Mouse (Mus musculus): ENCODE measurements around the gene Col4a3bp.
A peak's percentile ranks its signal among the peaks of the same experiment; 100 is the strongest.

Gene Col4a3bp

GRCm38 (mm10) chr13:96542901-96543891 lies 778 bp downstream of the Col4a3bp start:
- DNase-seq, result no peak

GRCm38 (mm10) chr13:96544506-96544905 lies 2.1 kb downstream of the Col4a3bp start:
- no peak for DNase-seq

- no peak for DNase-seq
Measured at GRCm38 (mm10) chr13:96547250-96547649, 4.8 kb downstream of the Col4a3bp start.

GRCm38 (mm10) chr13:96547941-96548340 lies 5.5 kb downstream of the Col4a3bp start:
- DNase-seq, result no peak

- DNase-seq, result no peak
Measured at GRCm38 (mm10) chr13:96555099-96555498, 12.7 kb downstream of the Col4a3bp start.

- no peak for DNase-seq
Measured at GRCm38 (mm10) chr13:96567977-96568376, 25.6 kb downstream of the Col4a3bp start.

GRCm38 (mm10) chr13:96570313-96571015 lies 28.0 kb downstream of the Col4a3bp start:
- peak; percentile 70 for DNase-seq

- no peak for DNase-seq
Measured at GRCm38 (mm10) chr13:96571016-96571361, 28.6 kb downstream of the Col4a3bp start.

- DNase-seq, result no peak
Measured at GRCm38 (mm10) chr13:96574170-96574569, 31.8 kb downstream of the Col4a3bp start.

GRCm38 (mm10) chr13:96579104-96579503 lies 36.7 kb downstream of the Col4a3bp start:
- no peak for DNase-seq

- no peak for DNase-seq
Measured at GRCm38 (mm10) chr13:96579979-96580378, 37.6 kb downstream of the Col4a3bp start.

GRCm38 (mm10) chr13:96584201-96584600 lies 41.8 kb downstream of the Col4a3bp start:
- DNase-seq, result no peak

- DNase-seq, result no peak
Measured at GRCm38 (mm10) chr13:96586540-96586939, 44.1 kb downstream of the Col4a3bp start.

GRCm38 (mm10) chr13:96588642-96589041 lies 46.2 kb downstream of the Col4a3bp start:
- no peak for DNase-seq

GRCm38 (mm10) chr13:96593621-96594020 lies 51.2 kb downstream of the Col4a3bp start:
- no peak for DNase-seq

GRCm38 (mm10) chr13:96594070-96594469 lies 51.7 kb downstream of the Col4a3bp start:
- no peak for DNase-seq

- DNase-seq, result no peak
Measured at GRCm38 (mm10) chr13:96599182-96599581, 56.8 kb downstream of the Col4a3bp start.

- no peak for DNase-seq
Measured at GRCm38 (mm10) chr13:96604242-96604641, 61.8 kb downstream of the Col4a3bp start.

GRCm38 (mm10) chr13:96614615-96615014 lies 72.2 kb downstream of the Col4a3bp start:
- no peak for DNase-seq

GRCm38 (mm10) chr13:96620891-96621290 lies 78.5 kb downstream of the Col4a3bp start:
- no peak for DNase-seq

GRCm38 (mm10) chr13:96630396-96630795 lies 88.0 kb downstream of the Col4a3bp start:
- no peak for DNase-seq

GRCm38 (mm10) chr13:96644168-96644567 lies 101.8 kb downstream of the Col4a3bp start:
- no peak for DNase-seq

- DNase-seq, result no peak
Measured at GRCm38 (mm10) chr13:96645822-96646221, 103.4 kb downstream of the Col4a3bp start.

GRCm38 (mm10) chr13:96653041-96653440 lies 110.6 kb downstream of the Col4a3bp start:
- DNase-seq, result no peak
